Mouse (Mus musculus): Measurements from ENCODE around the gene Ggact.

The Ggact gene

DNA sequence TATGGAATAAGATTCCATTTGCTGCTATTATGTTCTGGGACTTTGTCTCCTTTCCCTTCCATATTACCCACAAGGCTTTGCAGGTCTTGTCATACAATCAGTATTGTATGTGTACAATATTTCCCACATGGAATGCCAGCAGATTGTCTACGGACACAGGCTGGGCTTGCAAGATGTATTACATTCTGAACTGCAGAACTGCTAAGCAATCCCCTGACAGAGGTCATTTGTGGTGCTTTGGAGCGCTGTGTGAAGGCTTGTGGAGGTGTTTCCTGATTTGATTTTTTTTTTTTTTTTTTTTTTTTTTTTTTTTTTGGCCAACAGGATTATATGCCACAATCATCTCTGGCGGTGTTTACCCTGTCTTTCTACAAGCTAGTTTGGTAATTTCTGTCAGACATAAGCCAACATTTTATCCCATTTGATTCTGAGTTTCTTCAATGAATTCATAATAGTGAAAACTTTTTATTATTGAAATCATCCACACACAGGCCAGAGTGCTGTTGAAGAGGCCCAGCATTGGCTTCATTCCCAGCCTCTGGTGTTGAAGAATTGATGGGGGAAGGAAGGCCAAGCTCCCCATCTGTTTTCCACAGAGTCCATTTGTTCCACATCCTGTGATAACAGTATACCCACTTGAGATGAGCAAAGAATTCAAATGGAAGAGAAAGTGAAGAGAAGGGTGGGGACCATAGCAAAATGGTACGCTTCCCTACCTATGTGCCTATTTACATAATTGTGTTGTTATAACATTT is 45.8 kb downstream of the Ggact start:
- no peak for DNase-seq (ENCODE audit: low read depth)

- no peak for DNase-seq (ENCODE audit: low read depth)
Measured at GRCm38 (mm10) chr14:122865462-122866129, 48.0 kb downstream of the Ggact start.

GRCm38 (mm10) chr14:122862623-122863022 is 50.9 kb downstream of the Ggact start:
- no peak for DNase-seq (ENCODE audit: low read depth)

DNA sequence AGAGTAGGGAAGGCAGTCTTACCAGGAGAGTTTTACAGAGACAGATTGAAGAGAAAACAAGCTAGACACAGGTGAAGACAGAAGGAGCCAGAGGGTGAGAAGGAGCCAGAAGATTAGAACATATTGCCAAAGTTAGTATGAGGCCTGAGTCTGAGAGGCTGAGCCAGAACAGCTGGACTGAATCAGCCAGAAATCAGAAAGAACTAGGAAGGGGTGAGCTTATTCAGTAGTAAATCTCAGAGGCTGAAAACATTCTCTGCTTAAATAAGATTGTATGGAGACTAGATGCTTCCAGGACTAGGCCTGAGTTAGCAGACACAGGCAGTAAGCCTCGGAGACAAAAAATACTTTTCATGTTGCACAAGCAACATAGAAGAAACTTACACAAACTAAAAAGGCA is 53.8 kb downstream of the Ggact start:
- DNase-seq (ENCODE audit: low read depth), result no peak

DNA sequence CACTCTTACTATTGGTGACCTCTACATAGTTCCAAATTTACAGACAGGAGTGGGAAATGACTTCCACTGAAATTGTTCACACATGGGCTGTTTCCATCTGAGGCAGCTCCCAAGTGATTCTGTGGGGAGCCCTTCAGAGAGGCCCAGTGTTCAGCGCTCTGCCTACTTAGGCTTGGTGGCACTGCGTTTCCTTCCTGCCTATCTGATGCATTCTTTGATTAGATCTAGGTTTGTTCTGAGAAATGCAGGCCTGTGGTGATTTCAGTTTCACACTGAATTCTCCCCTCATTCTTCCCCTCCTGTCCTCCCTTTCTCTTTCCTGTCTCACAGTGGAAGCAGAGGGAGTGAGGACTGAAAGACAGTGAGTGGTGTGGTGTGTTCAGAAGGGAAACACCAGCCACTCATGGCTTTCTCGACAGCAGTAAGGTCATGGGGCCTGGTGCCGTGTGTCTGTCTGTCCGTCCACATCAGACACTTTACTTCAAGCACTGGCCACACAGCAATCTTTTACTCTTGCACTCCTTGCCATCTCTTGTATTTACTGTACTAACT is 61.0 kb downstream of the Ggact start:
- DNase-seq (ENCODE audit: low read depth), result peak; percentile 54

DNA sequence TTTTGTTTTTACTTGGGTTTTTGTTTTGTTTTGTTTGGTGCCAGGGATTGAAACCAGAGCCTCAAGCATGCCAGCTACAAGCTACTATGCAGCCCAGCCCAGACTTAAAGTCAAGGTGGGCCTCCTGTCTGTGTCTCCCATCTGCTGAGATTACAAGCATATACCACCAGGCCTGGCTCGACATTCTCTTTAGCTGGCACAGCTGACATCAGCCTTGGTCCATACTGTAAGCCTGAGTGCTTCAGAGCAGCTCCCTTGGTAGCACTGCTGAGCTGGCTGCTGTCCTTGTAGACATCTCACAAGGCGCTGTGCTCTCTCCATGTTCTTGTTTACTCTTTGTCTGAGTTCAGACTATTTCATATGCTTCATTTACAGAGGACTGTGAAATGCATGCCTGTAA is 76.5 kb downstream of the Ggact start:
- no peak for DNase-seq (ENCODE audit: low read depth)

DNA sequence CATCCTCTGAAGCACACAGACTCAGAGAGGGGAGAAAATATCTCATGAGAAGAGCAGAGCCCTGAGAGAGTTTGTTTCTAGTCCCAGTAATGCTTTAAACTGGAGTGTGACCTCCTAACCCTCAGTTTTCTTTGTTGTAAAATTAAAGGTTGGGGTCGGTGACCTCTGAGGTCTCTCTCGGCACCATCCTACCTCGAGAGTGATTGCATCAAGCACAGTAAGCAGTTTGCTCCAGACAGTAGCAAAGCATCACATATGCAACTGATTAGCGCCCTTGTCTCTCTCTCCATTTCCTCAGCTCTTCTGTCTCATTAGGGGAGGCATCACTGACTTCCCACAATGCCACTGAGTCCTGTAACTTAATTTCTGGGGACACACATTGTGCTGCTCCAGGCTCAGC is 77.3 kb downstream of the Ggact start:
- no peak for DNase-seq (ENCODE audit: low read depth)

DNA sequence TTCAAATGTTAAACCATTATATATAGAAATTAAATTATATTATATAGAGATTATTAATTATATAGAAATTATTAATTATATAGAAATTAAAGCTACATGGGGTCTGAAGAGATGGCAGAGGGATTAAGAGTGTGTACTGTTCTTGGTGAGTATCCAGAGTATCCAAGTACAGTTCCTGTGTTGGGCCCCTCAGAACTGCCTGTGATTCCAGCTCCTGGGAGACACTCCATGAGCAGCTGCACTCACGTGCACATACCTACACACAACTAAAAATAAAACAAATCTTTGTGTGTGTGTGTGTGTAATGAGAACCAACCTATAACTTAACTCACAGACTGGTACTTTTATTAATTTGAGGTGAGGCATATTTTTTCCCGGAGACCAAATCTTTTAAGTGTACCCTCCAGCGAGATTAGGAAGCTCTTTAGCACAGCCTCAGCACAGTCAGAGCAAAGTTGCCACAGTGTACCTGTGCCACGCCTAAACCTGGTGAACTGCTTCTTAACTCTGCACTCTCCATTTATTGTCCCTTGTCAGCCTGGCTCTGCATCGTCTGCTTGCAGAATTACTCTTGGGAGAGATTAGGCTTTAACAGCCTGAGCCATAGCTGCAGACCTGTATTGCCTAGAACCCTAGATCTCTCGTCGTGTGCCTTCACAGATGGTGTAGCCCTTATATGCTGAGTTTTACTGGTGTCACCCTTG is 77.9 kb downstream of the Ggact start:
- DNase-seq (ENCODE audit: low read depth), result no peak

DNA sequence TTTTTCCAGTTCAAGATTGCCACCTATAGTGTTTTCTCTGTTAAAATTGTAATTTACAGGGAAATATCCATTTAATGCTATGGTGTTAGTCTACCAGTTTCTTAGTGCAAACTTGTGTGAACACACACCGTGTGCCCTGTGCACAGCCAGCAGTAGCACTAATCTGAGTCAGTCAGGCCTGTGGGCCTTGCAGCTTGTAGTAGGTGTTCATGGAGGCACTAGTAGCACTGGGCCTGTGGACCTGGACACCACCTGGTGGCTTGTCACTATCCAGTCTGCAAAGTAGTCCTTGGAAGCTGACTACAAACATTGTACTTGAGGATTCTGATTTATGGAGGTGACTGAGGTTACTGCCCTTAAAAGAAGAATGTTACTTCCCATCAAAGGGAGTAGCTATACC is 78.8 kb downstream of the Ggact start:
- DNase-seq (ENCODE audit: low read depth), result no peak

DNA sequence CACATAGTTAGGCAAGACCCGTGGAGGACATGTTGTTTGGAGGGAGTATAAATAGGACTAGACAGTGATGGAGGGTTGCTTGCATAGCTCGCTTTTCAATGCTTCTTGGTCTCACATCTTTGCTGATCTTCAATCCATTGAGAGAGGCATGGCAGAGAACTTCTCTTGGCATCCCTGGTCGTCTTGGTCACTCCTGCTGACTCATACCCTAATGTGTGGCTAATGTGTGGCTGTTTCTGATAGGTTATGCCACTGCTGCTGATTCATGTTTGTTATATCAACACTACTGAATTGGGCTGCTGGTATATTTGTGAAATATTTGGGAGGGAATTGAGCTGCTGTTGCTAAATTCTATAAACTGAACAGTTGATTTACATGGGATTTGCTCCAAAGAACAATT is 79.9 kb downstream of the Ggact start:
- no peak for DNase-seq (ENCODE audit: low read depth)

DNA sequence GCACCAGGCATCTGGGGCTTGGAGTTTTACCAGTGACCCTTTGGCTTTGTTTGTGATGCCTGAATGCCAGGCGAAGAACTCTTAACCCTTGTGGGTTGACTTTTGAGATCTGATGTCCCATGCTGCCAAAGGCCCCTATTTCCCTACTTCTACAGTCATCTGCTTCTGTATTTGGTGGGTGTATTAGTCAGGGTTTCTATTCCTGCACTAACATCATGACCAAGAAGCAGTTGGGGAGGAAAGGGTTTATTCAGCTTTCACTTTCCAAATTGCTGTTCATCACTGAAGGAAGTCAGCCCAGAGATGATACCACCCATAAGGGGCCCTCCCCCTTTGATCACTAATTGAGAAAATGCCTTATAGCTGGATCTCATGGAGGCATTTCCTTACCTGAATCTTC is 83.1 kb downstream of the Ggact start:
- DNase-seq (ENCODE audit: low read depth), result peak; percentile 52

DNA sequence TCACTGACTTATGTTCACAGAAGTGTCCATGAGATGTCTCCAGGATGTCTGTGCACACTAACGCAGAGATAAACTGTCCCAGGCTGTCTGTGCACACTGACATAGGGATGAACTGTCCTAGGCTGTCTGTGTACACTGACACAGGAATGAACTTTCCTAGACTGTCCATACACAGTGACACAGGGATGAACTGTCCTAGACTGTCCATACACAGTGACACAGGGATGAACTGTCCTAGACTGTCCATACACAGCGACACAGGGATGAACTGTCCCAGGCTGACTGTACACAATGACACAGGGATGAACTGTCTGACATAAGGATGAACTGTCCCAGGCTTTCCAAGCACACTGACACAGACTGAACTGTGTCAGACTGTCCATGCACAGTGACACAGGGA is 88.1 kb downstream of the Ggact start:
- DNase-seq (ENCODE audit: low read depth), result no peak

DNA sequence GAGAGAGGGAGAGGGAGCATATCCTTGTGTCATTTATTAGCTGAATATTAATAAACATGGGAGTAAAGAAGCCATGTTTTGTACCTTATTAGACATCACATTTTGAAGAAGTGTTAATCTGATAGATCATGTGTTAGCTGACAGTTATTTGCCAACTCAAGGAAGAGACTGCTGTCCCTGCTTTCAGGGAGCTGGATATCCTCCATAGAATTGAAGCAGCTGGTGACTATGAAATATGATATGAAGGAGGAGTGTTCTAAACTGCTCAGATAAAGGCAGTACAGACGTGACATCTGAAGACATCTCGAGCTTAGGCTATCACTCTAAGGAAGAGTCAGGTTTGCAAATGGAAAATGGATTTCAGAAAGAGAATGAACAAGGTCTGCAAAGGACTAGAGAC is 89.8 kb downstream of the Ggact start:
- no peak for DNase-seq (ENCODE audit: low read depth)

GRCm38 (mm10) chr14:122821002-122821401 is 92.6 kb downstream of the Ggact start:
- no peak for DNase-seq (ENCODE audit: low read depth)

DNA sequence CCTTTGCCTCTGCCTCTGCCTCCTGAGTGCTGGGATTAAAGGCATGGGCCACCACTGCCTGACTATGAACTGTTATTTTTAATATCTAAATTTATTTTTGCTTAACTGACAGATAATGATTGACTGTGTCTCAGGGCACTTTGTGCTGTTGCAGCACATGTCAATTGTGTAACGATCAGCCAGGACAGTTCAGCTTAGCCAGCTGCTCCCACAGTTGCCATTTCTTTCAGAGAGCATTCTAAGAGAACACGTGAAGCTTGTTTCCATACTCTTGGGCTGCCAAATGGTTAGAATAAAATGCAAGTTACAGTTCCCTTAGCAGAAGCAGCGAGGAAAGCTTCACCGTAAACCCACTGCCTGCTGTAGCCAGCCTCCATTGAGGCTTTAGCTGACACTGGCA is 113.3 kb downstream of the Ggact start:
- no peak for DNase-seq (ENCODE audit: low read depth)

DNA sequence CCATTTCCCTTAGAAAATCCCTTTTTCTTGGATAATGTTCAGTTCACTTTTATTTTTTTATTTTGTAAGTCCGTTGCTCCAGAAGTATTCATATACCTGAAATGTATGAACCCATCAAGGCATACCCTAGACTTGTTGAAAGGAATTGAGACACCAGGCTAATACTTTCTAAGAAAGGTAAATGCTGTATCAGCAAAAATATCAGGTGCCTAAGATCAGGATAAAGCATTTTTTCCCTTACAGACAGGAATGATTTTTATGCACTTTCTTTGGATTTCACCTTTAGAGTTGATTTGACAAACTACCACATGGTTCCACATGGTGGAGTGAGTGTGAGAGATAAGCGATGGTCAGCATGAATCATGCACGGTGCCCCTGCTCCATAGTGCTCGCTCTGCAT is 120.2 kb downstream of the Ggact start:
- DNase-seq (ENCODE audit: low read depth), result no peak

GRCm38 (mm10) chr14:122790111-122790510 is 123.4 kb downstream of the Ggact start:
- DNase-seq (ENCODE audit: low read depth), result no peak

- DNase-seq (ENCODE audit: low read depth), result no peak
Measured at GRCm38 (mm10) chr14:122788199-122788598, 125.4 kb downstream of the Ggact start.

DNA sequence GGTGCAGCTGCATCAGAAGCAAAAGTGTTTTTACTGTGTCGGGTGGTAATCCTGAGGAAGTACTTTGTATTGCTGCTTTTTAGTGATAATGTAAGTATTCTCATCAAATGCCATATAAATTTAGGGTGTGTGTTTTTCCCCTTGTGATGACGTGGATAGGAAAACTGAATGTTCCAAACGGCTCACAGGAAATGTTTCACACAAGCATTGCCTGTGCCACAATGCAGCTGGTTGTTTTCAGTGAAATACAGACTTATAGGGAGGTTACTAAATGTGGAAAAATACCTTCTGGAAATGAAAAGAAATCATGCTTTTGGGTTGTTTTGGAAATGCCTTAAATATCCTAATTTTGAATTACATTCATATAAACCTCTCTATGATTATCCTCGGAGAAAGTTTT is 128.9 kb downstream of the Ggact start:
- DNase-seq (ENCODE audit: low read depth), result no peak

- no peak for DNase-seq (ENCODE audit: low read depth)
Measured at GRCm38 (mm10) chr14:122766448-122766847, 147.1 kb downstream of the Ggact start.
